Mouse (Mus musculus) urinary bladder, postnatal 36 days (tissue): ENCODE data around the gene Kiss1r.

ENCODE experiments used
- DNase-seq, 2 experiments: peaks; one replicate each; pipeline ENCODE4 v3.0.0; 2022; ENCODE audit warnings: low spot score in 2 of 2, mixed read lengths in 1 of 2

Gene Kiss1r

DNA sequence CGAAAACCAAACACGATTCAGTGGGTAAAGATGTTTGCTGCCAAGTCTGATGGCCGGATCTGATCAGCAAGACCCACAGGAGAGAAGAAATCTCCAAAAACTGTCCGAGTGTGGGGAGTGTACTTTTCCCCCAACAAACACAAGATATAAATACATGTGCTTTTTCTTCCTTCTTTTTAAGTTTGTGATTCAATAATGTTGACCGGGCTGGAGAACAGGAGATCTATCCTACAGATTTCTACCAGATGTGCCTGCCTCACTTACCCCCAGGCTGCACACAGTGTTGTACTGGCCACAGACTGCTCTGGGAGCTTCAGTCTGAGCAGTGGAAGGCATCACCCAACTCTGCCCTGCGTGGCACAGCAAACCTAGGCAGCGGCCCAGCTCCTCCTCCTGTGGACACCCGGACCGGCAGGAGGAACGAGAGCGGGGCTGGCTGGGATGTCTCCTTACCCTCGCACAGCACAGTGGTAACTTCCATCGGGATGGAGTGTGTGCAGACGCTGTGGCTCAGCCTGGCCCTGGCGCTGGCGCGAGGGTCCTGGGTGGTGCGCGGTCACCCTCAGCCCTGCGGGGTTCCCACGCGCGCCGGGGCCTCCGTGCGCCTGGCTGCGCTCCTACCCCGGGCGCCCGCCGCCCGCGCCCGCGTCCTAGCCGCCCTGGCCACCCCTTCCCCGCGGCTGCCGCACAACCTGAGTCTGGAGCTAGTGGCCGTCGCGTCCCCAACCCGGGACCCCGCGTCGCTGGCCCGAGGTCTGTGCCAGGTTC is 53.8 kb downstream of the Kiss1r start, which contains the start of gene Grin3b:
Gene Grin3b (plus strand): TSS at position 301 of the 768 bp plus-strand sequence.
- no peak for DNase-seq

DNA sequence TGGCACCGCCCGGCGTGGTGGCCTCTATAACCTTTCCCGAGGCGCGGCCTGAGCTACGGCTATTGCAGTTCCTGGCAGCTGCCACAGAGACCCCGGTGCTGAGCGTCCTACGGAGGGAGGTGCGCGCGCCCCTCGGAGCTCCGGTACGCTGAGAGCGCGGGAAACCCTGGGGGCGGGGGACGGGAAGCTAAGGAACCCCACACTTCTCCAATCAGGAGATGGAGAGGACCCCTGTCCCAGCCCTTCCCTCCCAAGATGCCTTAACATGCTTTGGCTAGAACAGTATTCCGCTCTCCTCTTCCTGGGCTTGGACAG is 54.4 kb downstream of the Kiss1r start:
- no peak for DNase-seq
